Mouse (Mus musculus) skeletal muscle tissue, adult 2 months (tissue): ENCODE results near the gene Olfr390.

Experiments used
- DNase-seq: peaks from one replicate; pipeline ENCODE4 v3.0.0-alpha.2; 2012; ENCODE audit warnings: low read depth, low spot score

Gene Olfr390

GRCm38 (mm10) chr11:73782664-73783063 is at the start of gene Olfr390:
Gene Olfr390 (plus strand): TSS chr11:73782964.
- no peak for DNase-seq

DNA sequence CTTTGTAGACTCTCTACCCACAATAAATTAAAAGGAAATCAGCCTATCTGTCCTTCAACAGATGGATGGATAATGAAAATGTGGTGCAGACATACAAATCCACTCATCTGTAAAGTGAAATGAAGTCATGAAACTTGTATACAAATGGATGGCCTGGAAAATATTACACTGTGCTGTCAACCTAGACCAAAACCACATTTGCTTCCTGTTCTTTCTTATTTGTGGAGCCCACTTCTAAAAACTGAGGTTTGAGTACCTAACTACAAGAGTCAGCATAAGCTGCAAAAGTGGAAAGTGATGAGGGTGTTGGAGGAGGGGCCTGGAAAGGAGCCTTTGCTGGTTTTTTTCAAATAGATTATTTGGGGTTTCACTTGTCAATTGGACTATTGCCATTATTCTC is 23.6 kb upstream of the Olfr390 start:
- no peak for DNase-seq

GRCm38 (mm10) chr11:73780613-73781012 is 2.2 kb upstream of the Olfr390 start, which contains the start of gene Olfr389:
Gene Olfr389 (minus strand): TSS chr11:73780713.
- no peak for DNase-seq

DNA sequence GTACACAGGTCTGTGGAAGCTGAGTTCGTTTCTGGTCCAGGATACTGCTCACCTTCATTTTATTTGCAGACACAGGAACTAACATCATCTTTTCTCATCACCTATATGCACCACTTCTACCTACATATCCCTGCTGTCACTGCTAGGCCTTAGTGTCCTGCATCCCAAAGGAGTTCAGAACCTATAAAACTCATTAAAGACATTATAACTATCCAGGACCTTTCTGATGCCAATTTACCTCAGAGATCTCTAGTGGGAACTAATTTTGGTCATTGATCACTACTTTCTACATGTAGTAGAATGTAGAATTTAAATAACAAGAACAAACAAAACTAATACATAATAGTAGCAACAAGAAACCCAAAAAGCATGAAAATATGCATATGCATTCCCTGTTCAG is 20.2 kb downstream of the Olfr390 start, which contains the start of gene Olfr391-ps:
Gene Olfr391-ps, minus strand, starts transcription at position 101 of the 400 bp plus-strand sequence.
- no peak for DNase-seq

- DNase-seq = no peak
These were observed 34.2 kb downstream of the Olfr390 start, which contains the start of gene Olfr392 for GRCm38 (mm10) chr11:73816949-73817348. Gene Olfr392 (minus strand): TSS chr11:73817049.
